Mouse (Mus musculus) embryonic facial prominence, embryonic 14.5 days (tissue): ENCODE data around the gene Gm45233. TPM values are rescaled to one million over a fixed set of nuclear protein-coding genes. Genes with fewer than 3 reads are reported as not detected.

Experiments
- ATAC-seq: fragments of 200-750 bp; cut with Nextera tagmentation; 2 replicates; pipeline ENCODE4 v1.8.0; 2017; ENCODE audit warnings: low read depth, moderate number of reproducible peaks, moderate TSS enrichment
- DNase-seq: peaks from one replicate; pipeline ENCODE4 v3.0.0-alpha.2; 2015; ENCODE audit warnings: low spot score
- H3K27ac ChIP-seq: fragments of 300-500 bp; sonication (generic); replicated peaks from 2 replicates; pipeline ENCODE4 v1.5.1; 2014; ENCODE audit warnings: low read depth, mild to moderate bottlenecking, low read length, moderate library complexity
- H3K27me3 ChIP-seq: fragments of 300-500 bp; sonication (generic); replicated peaks from 2 replicates; pipeline ENCODE4 v1.6.1; 2014; ENCODE audit warnings: low read length; ENCODE audit not compliant: control insufficient read depth, insufficient read depth
- H3K36me3 ChIP-seq: fragments of 300-500 bp; sonication (generic); 2 replicates; pipeline ENCODE4 v1.6.1; 2014; ENCODE audit warnings: low read length, mixed read lengths; ENCODE audit not compliant: control insufficient read depth, insufficient read depth
- H3K4me1 ChIP-seq: fragments of 300-500 bp; sonication (generic); 2 replicates; pipeline ENCODE4 v1.6.1; 2014; ENCODE audit warnings: antibody characterized with exemption, low read length; ENCODE audit not compliant: control insufficient read depth, insufficient read depth
- H3K4me2 ChIP-seq: fragments of 300-500 bp; sonication (generic); 2 replicates; pipeline ENCODE4 v1.6.1; 2014; ENCODE audit warnings: low read depth, mild to moderate bottlenecking, low read length, moderate library complexity, mixed read lengths
- H3K4me3 ChIP-seq: fragments of 300-500 bp; sonication (generic); 2 replicates; pipeline ENCODE4 v1.5.1; 2014; ENCODE audit warnings: low read depth, mild to moderate bottlenecking, low read length
- H3K9ac ChIP-seq: fragments of 300-500 bp; sonication (generic); 2 replicates; pipeline ENCODE4 v1.6.1; 2014; ENCODE audit warnings: low read depth, mild to moderate bottlenecking, low read length, moderate library complexity, mixed read lengths
- H3K9me3 ChIP-seq: fragments of 300-500 bp; sonication (generic); 2 replicates; pipeline ENCODE4 v1.6.1; 2016; ENCODE audit warnings: low read length; ENCODE audit not compliant: control insufficient read depth
- WGBS: fragments of 180-500 bp; shearing (Covaris S2); extraction: QIAGEN DNeasy Blood & Tissue Kit; methylation state at CpG from one replicate; pipeline ENCODE4 v1.1.7; 2014; 5-methylcytosine and 5-hydroxymethylcytosine counted together
- polyA plus RNA-seq: library from polyadenylated mRNA; unstranded; fragments of >200 nt; fragmentation: Nextera tagmentation; extraction: Ambion mirVana; gene quantifications from 2 replicates; pipeline ENCODE4 v1.2.1, GENCODE M21; 2014

The Gm45233 gene
- polyA plus RNA-seq, 1 experiment from 2014 or later = 0.25 TPM

DNA sequence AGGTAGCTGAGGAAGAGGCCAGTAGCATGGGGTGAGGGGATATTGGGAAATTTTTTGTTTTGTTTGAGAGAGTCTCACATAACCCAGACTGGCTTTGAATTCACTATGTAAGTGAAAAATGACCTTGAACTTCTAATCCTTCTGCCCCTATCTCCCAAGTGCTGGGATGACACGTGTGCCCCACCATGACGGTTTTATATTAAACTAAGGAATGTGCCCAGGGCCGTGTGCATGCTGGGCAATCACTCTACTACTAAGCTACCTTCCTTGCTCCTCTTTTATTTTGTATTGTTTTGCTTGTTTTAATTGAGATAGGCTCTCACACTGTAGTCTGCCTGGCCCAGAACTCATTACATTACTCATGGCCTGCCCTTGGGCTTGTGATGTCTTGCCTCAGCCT, 2.9 kb upstream of the Gm45233 start:
- no peaks in the 10 kb centered on the region for H3K36me3 ChIP-seq
- no peak overlapping the region for H3K27ac ChIP-seq
- no peaks in the 10 kb centered on the region for H3K9me3 ChIP-seq
- WGBS = 84% methylated on average over 3 of the region's 3 CpGs
- H3K4me2 ChIP-seq = no peak overlapping the region
- H3K27me3 ChIP-seq = no peaks in the 10 kb centered on the region
- ATAC-seq (no peak), DNase-seq (no peak)
- H3K4me3 ChIP-seq = no peak overlapping the region
- no peak overlapping the region for H3K9ac ChIP-seq
- peaks cover 12% of the 10 kb centered on the region for H3K4me1 ChIP-seq

GRCm38 (mm10) chr7:43442684-43443083, 1.2 kb upstream of the Gm45233 start:
- H3K4me2 ChIP-seq = peak overlapping the region; percentile 76
- H3K9me3 ChIP-seq = no peaks in the 10 kb centered on the region
- peak overlapping the region; percentile 56 for H3K4me3 ChIP-seq
- ATAC-seq (no peak), DNase-seq (peak; percentile 13)
- peak overlapping the region; percentile 65 for H3K9ac ChIP-seq
- 16% methylated on average over 9 of the region's 9 CpGs for WGBS
- no peaks in the 10 kb centered on the region for H3K27me3 ChIP-seq
- H3K4me1 ChIP-seq = peaks cover 12% of the 10 kb centered on the region
- no peaks in the 10 kb centered on the region for H3K36me3 ChIP-seq
- peak overlapping the region; percentile 96 for H3K27ac ChIP-seq

DNA sequence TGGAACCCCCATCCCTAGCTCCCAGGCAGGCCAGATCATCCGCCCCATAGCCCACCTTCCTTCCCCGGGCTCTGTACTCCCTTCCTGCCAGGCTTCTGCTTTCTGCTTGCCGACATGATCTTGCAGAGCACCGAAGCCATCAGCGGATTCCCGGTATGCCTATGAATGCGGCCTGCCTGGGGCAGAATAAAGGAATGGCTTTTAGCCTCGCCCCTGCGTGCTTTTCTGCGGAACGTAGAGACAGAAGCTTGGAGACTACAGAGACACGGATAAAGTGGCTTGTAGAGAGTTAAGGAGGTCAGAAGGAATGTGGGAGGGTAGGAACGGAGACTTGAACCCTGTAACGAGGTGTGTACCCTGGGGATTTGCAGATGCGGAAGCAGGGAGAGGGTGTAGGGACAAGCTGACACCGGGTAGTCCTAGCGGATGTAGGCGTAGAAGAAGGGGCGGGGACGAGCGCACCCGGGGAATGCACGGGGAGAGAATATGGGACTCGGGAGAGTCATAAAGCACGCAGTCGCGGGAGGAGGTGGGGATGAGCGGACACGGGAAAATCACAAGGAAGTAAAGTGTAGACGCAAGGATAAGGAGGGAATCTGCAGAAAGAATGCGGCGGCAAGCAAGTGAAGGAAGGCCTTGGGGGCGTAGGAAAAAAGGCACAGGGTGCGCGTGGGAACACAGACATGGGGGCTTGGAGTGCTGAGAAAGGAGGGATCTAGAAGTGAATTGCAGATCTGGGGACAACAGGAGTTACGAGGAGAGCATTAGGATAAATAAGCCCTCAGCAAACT, 607 bp upstream of the Gm45233 start:
- peak overlapping the region; percentile 76 for H3K4me2 ChIP-seq
- H3K27me3 ChIP-seq = no peaks in the 10 kb centered on the region
- H3K9ac ChIP-seq = peak overlapping the region; percentile 65
- peak overlapping the region; percentile 96 for H3K27ac ChIP-seq
- DNase-seq (peak; percentile 87), ATAC-seq (peak; percentile 92)
- H3K4me3 ChIP-seq = peak overlapping the region; percentile 56
- H3K9me3 ChIP-seq = no peaks in the 10 kb centered on the region
- WGBS = under 1% methylated on average over 36 of the region's 36 CpGs
- H3K4me1 ChIP-seq = peaks cover 12% of the 10 kb centered on the region
- H3K36me3 ChIP-seq = no peaks in the 10 kb centered on the region

GRCm38 (mm10) chr7:43447801-43448200, 3.9 kb downstream of the Gm45233 start:
- H3K4me1 ChIP-seq = peaks cover 10% of the 10 kb centered on the region
- no peaks in the 10 kb centered on the region for H3K27me3 ChIP-seq
- H3K27ac ChIP-seq = no peak overlapping the region
- no peaks in the 10 kb centered on the region for H3K9me3 ChIP-seq
- H3K4me3 ChIP-seq = no peak overlapping the region
- no peak overlapping the region for H3K9ac ChIP-seq
- no peak for ATAC-seq
- WGBS = 89% methylated on average over 4 of the region's 4 CpGs
- no peak overlapping the region for H3K4me2 ChIP-seq
- H3K36me3 ChIP-seq = peaks cover 7% of the 10 kb centered on the region
- no peak for DNase-seq

- Histone ChIP-seq H3K27me3 (no peaks in the 10 kb centered on the region), H3K27ac (no peak overlapping the region), H3K4me2 (no peak overlapping the region), H3K4me3 (no peak overlapping the region), H3K9me3 (no peaks in the 10 kb centered on the region), H3K36me3 (peaks cover 11% of the 10 kb centered on the region), H3K4me1 (peaks cover 9% of the 10 kb centered on the region), H3K9ac (no peak overlapping the region)
- DNase-seq = no peak
- ATAC-seq = no peak
- WGBS = 88% methylated on average over 2 of the region's 3 CpGs
Measured at GRCm38 (mm10) chr7:43448246-43448645, 4.3 kb downstream of the Gm45233 start.

DNA sequence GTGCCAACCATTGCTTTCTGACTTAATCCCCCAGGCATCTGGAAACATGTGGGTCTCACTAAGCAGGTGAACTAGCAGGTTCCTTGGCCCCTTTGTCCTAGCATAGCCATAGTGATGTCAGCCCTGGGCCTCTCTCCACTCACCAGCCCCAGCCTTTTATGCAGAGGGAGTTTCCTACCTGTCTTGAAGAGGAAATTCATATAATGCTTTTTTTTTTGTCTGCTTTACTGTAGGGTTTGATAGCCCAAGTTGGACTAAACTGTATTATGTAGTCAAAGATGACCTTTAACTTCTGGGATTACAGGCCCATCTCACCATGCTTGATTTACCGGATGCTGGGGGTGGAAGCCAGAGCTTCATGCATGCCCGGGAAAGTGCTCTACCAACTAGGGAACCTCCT, 5.9 kb downstream of the Gm45233 start:
- 92% methylated on average over 2 of the region's 2 CpGs for whole genome bisulfite sequencing
- Histone ChIP-seq H3K27ac (no peak overlapping the region), H3K4me2 (no peak overlapping the region), H3K27me3 (no peaks in the 10 kb centered on the region), H3K9me3 (no peaks in the 10 kb centered on the region), H3K4me1 (peaks cover 2% of the 10 kb centered on the region), H3K4me3 (no peak overlapping the region), H3K9ac (no peak overlapping the region), H3K36me3 (peaks cover 27% of the 10 kb centered on the region)
- DNase-seq (no peak), ATAC-seq (no peak)

- H3K4me1 ChIP-seq = no peaks in the 10 kb centered on the region
- no peak for ATAC-seq
- 94% methylated on average over 11 of the region's 11 CpGs for WGBS
- no peak for DNase-seq
- peaks cover 45% of the 10 kb centered on the region for H3K36me3 ChIP-seq
- no peak overlapping the region for H3K4me3 ChIP-seq
- H3K4me2 ChIP-seq = no peak overlapping the region
- no peaks in the 10 kb centered on the region for H3K27me3 ChIP-seq
- H3K9me3 ChIP-seq = no peaks in the 10 kb centered on the region
- no peak overlapping the region for H3K27ac ChIP-seq
- H3K9ac ChIP-seq = no peak overlapping the region
Measured at GRCm38 (mm10) chr7:43451726-43452125, 7.8 kb downstream of the Gm45233 start.

- H3K27me3 ChIP-seq = no peaks in the 10 kb centered on the region
- no peak for DNase-seq
- no peak overlapping the region for H3K27ac ChIP-seq
- peaks cover 52% of the 10 kb centered on the region for H3K36me3 ChIP-seq
- no peaks in the 10 kb centered on the region for H3K4me1 ChIP-seq
- no peak overlapping the region for H3K4me3 ChIP-seq
- H3K4me2 ChIP-seq = no peak overlapping the region
- no peak overlapping the region for H3K9ac ChIP-seq
- H3K9me3 ChIP-seq = no peaks in the 10 kb centered on the region
- WGBS = 41% methylated on average over 3 of the region's 4 CpGs
- ATAC-seq = no peak
Measured at GRCm38 (mm10) chr7:43452609-43453008, 8.7 kb downstream of the Gm45233 start.
